Mouse (Mus musculus): ENCODE data around the gene Paqr8.

Paqr8 gene

GRCm38 (mm10) chr1:20974341-20975135, 84.1 kb downstream of the Paqr8 start:
- DNase-seq, result peak; percentile 29

- no peak for DNase-seq
These were observed 90.1 kb downstream of the Paqr8 start for GRCm38 (mm10) chr1:20980553-20980952.

GRCm38 (mm10) chr1:20981764-20982163, 91.4 kb downstream of the Paqr8 start:
- DNase-seq, result no peak

- DNase-seq, result no peak
These were observed 93.7 kb downstream of the Paqr8 start for GRCm38 (mm10) chr1:20984103-20984502.

GRCm38 (mm10) chr1:20984582-20984981, 94.2 kb downstream of the Paqr8 start:
- DNase-seq, result no peak

- DNase-seq, result no peak
These were observed 96.1 kb downstream of the Paqr8 start for GRCm38 (mm10) chr1:20986378-20987056.
